Mouse (Mus musculus) heart, embryonic 12.5 days (tissue): ENCODE data around the gene Plekhg5. TPM values are rescaled to one million over a fixed set of nuclear protein-coding genes. Genes with fewer than 3 reads are reported as not detected.
A peak's percentile ranks its signal among the peaks of the same experiment; 100 is the strongest.

Experiments
- ATAC-seq: fragments of 200-750 bp; cut with Nextera tagmentation; 2 replicates; pipeline ENCODE4 v1.8.0; 2017; ENCODE audit warnings: moderate TSS enrichment, moderate library complexity; ENCODE audit not compliant: insufficient number of reproducible peaks, low FRiP score
- H3K27ac ChIP-seq: fragments of 300-500 bp; sonication (generic); 2 replicates; pipeline ENCODE4 v1.5.1; 2016; ENCODE audit warnings: mild to moderate bottlenecking, moderate library complexity; ENCODE audit not compliant: poor library complexity, severe bottlenecking
- H3K27me3 ChIP-seq: fragments of 300-500 bp; sonication (generic); replicated peaks from 2 replicates; pipeline ENCODE4 v1.6.1; 2016; ENCODE audit warnings: mild to moderate bottlenecking, moderate library complexity
- H3K36me3 ChIP-seq: fragments of 300-500 bp; sonication (generic); 2 replicates; pipeline ENCODE4 v1.6.1; 2016; ENCODE audit warnings: mild to moderate bottlenecking, moderate library complexity
- H3K4me1 ChIP-seq: fragments of 300-500 bp; sonication (generic); replicated peaks from 2 replicates; pipeline ENCODE4 v1.6.1; 2016; ENCODE audit warnings: mild to moderate bottlenecking
- H3K4me2 ChIP-seq: fragments of 300-500 bp; sonication (generic); 2 replicates; pipeline ENCODE4 v1.6.1; 2016; ENCODE audit warnings: mild to moderate bottlenecking, moderate library complexity
- H3K4me3 ChIP-seq: fragments of 300-500 bp; sonication (generic); 2 replicates; pipeline ENCODE4 v1.5.1; 2016; ENCODE audit warnings: mild to moderate bottlenecking
- H3K9ac ChIP-seq: fragments of 300-500 bp; sonication (generic); 2 replicates; pipeline ENCODE4 v1.6.1; 2016; ENCODE audit warnings: mild to moderate bottlenecking, moderate library complexity
- H3K9me3 ChIP-seq: fragments of 300-500 bp; sonication (generic); replicated peaks from 2 replicates; pipeline ENCODE4 v1.6.1; 2016; ENCODE audit warnings: mild to moderate bottlenecking, moderate library complexity
- WGBS: fragments of 180-500 bp; shearing (Covaris S2); methylation state at CpG from one replicate; pipeline ENCODE4 v1.1.7; 2016; 5-methylcytosine and 5-hydroxymethylcytosine counted together
- polyA plus RNA-seq: library from polyadenylated mRNA; unstranded; fragments of >200 nt; fragmentation: Nextera tagmentation; extraction: Ambion mirVana; gene quantifications from 2 replicates; pipeline ENCODE4 v1.2.1, GENCODE M21; 2016

Gene Plekhg5
- polyA plus RNA-seq, 1 experiment from 2014 or later, result 13.6 TPM

DNA sequence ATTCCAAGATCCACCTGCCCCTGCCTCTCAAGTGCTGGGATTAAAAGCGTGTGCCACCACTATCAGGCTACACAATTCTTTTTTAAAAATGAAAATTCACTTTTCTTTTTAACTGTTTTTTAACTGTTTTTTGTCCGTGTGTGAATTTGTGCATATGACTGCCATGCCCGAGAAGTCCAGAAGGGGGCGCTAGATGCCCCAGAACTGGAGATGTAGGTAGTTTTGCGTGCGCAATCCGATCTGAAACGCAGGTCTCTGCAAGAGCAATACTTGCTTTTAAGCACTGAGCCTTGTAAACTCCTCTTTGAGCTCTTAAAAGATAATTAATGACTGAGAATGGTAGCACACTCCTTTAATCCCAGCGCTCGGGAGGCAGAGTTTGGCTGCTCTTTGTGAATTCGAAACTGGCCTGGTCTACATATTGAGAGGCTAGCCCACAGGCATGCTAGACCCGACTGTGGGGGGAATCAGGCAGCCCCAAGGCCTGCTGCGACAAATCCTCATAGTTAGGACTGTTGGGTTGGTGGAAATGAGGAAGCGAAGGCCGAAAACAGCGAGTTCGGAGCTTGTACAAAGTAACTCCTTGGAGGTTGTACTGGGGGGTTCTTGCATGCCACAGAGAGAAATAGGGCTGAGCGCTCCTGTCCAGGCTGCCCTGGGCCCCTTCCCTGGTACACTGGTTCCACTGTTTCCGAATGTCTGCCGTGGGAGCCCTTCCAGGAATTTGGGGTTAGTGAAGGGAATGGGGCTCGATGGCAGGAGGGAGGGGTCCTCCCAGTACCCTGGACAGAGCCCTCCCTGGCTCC, 85.7 kb downstream of the Plekhg5 start:
- no peak for ATAC-seq
- no peak overlapping the region for H3K9ac ChIP-seq
- no peaks in the 10 kb centered on the region for H3K9me3 ChIP-seq
- 16% methylated on average over 21 of the region's 21 CpGs for WGBS
- H3K4me1 ChIP-seq, result peaks cover 28% of the 10 kb centered on the region
- H3K27me3 ChIP-seq, result peaks cover 82% of the 10 kb centered on the region
- H3K4me2 ChIP-seq, result peak overlapping the region; percentile 64
- no peak overlapping the region for H3K27ac ChIP-seq
- peak overlapping the region; percentile 40 for H3K4me3 ChIP-seq
- H3K36me3 ChIP-seq, result no peaks in the 10 kb centered on the region

DNA sequence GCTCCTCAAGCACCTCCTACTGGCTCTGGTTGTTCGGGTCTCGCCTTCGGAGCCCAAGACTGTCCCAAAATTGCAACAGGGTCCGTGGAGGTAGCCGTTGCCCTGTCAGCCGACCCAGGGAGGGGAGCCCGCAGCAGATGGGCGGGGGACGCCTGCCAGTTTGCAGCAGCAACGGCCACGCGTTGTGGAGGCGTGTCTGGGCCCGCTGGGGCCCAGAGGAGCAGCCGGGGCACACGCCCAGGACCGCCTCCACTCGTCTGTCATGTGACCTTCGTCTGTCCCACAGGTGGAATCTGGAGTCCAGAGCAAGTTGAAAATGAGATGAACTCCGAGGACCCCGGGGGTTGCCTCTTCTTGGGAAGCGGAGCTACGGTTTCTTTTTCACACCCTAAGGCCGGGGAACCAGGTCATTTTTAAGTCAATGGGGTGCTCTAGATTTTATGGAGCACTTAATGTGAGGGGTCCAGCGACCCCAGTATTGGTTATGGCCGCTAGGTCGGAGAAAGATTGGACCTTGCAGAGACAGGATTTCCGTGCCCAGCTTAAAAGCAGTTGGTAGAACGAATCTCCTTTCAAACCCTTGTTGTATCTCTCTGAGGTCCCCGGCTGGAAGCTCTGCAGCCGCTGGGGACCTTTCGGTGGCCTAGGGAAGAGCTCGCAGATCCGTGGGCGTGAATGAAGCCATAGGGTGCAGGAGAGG, 86.4 kb downstream of the Plekhg5 start, which contains the start of gene Hes2:
TSS of gene Hes2 (plus strand) at position 283 of the 700 bp plus-strand sequence.
- 5% methylated on average over 35 of the region's 35 CpGs for WGBS
- H3K27ac ChIP-seq, result no peak within 1 kb of the TSS
- H3K4me3 ChIP-seq, result peak within 1 kb of the TSS; percentile 40
- peaks cover 78% of the 10 kb centered on the region for H3K27me3 ChIP-seq
- no peaks in the 10 kb centered on the region for H3K36me3 ChIP-seq
- no peaks in the 10 kb centered on the region for H3K9me3 ChIP-seq
- ATAC-seq, result no peak
- H3K4me1 ChIP-seq, result peaks cover 24% of the 10 kb centered on the region
- H3K9ac ChIP-seq, result no peak within 1 kb of the TSS
- peak within 1 kb of the TSS; percentile 64 for H3K4me2 ChIP-seq

DNA sequence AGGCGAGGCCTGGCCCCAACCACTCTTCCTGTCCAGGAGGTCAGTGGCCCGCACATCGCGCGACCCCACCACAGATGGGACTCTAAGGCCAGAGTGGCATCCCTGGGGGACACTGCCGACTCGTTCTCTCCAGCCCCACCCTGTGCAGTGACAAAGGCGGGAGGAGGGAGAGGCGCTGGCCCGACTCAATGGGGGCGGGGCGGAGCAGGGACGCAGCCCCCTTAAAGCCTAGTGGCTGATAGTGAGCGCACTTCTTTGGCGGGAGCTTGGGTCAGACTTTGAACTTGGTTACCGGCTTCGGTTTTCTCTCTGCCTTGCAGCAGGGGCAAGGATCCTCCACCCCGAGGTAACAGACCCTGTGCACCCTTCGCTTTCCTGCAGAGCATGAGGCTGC, 87.0 kb downstream of the Plekhg5 start:
- Histone ChIP-seq H3K4me1 (peaks cover 21% of the 10 kb centered on the region), H3K36me3 (no peaks in the 10 kb centered on the region), H3K4me3 (peak overlapping the region; percentile 40), H3K9ac (no peak overlapping the region), H3K9me3 (no peaks in the 10 kb centered on the region), H3K27ac (no peak overlapping the region), H3K4me2 (peak overlapping the region; percentile 64), H3K27me3 (peaks cover 82% of the 10 kb centered on the region)
- no peak for ATAC-seq
- whole genome bisulfite sequencing, result 2% methylated on average over 19 of the region's 19 CpGs

DNA sequence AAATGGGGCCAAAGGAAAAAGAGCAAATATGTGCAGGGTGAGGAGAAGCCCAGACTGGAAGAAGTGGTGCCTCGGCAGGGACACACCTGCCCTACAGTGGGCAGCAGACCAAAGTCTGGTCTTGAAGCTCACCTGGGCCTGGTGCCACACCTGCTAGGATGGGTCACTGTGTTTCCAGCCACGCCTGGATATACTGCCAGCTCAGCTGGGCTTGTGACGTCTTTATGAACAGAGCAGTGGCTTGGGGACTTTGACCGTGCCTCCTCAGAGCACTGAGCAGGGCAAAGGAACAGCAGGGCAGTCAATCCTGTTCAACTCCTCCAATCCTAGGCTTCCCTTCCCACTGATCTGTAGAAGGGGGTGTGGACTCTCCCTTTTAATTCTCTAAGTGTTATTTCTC, 88.5 kb downstream of the Plekhg5 start:
- no peak overlapping the region for H3K9ac ChIP-seq
- no peak overlapping the region for H3K4me2 ChIP-seq
- WGBS, result 40% methylated on average over 4 of the region's 4 CpGs
- H3K27me3 ChIP-seq, result peaks cover 74% of the 10 kb centered on the region
- ATAC-seq, result no peak
- no peak overlapping the region for H3K4me3 ChIP-seq
- H3K9me3 ChIP-seq, result no peaks in the 10 kb centered on the region
- H3K4me1 ChIP-seq, result peaks cover 21% of the 10 kb centered on the region
- H3K27ac ChIP-seq, result no peak overlapping the region
- H3K36me3 ChIP-seq, result no peaks in the 10 kb centered on the region

DNA sequence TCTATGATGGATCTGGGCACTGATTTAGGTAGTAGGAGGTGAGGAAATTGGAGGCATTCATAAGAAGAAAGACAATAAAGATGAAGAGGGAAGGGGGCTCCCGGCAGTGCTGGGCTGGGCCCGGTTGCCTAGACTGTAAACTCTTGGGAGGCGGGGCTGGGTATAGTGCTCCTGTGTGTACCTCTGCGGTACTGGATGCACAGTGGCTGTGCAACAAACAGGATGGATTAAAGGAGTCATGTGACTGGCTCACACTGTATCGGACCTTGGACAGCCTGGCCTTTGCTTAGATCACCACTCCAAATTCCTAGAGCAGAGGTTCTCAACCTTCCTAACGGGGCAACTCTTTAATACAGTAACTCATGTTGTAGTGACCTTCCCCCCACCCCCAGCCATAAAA, 89.3 kb downstream of the Plekhg5 start:
- no peaks in the 10 kb centered on the region for H3K36me3 ChIP-seq
- no peaks in the 10 kb centered on the region for H3K9me3 ChIP-seq
- H3K4me1 ChIP-seq, result peaks cover 21% of the 10 kb centered on the region
- 70% methylated on average over 6 of the region's 6 CpGs for WGBS
- no peak overlapping the region for H3K4me2 ChIP-seq
- H3K27me3 ChIP-seq, result peaks cover 74% of the 10 kb centered on the region
- no peak overlapping the region for H3K4me3 ChIP-seq
- ATAC-seq, result no peak
- H3K27ac ChIP-seq, result no peak overlapping the region
- no peak overlapping the region for H3K9ac ChIP-seq

DNA sequence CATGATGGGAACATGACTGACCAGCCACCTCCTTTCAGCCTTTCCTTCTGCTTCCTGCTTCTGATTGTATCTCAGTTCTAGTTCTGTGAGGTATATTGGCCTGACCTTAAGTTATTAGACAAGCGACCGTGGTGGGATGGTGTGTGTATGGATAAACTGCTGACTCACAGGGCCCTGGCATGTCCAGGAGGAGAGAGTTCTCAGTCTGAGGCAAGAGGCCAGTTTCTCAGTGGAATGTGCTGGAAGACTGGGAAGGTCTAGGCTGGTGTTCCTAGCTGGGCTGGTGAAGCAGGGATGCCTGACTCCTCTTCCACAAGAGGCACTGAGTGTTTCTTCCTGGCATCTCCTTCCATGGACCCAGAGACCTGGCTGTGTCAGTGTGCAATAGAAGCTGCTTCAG, 90.5 kb downstream of the Plekhg5 start:
- Histone ChIP-seq H3K27me3 (peaks cover 64% of the 10 kb centered on the region), H3K27ac (no peak overlapping the region), H3K4me3 (no peak overlapping the region), H3K4me1 (peaks cover 21% of the 10 kb centered on the region), H3K9ac (no peak overlapping the region), H3K9me3 (no peaks in the 10 kb centered on the region), H3K36me3 (no peaks in the 10 kb centered on the region), H3K4me2 (no peak overlapping the region)
- WGBS, result 82% methylated on average over 2 of the region's 2 CpGs
- ATAC-seq, result no peak

Other genes starting within 250 kb of the Plekhg5 start
- 159 and 165 TPM in 2 replicates for gene Camta1, start 210.6 kb upstream of the Plekhg5 start, polyA plus RNA-seq
- 61.1 and 63.8 TPM in 2 replicates for gene Dnajc11, start 138.8 kb upstream of the Plekhg5 start, polyA plus RNA-seq
- gene Thap3, start 83.5 kb upstream of the Plekhg5 start, polyA plus RNA-seq, result 25.2 and 26.6 TPM in 2 replicates
- gene Phf13, start 76.2 kb upstream of the Plekhg5 start, polyA plus RNA-seq, result 26.7 and 27.0 TPM in 2 replicates
- gene Klhl21, start 63.7 kb upstream of the Plekhg5 start, polyA plus RNA-seq, result 41.0 and 41.4 TPM in 2 replicates
- 13.9 and 15.1 TPM in 2 replicates for gene Zbtb48, start 44.8 kb upstream of the Plekhg5 start, polyA plus RNA-seq
- 0.06 and 0.13 TPM in 2 replicates for gene Tas1r1, start 33.9 kb upstream of the Plekhg5 start, polyA plus RNA-seq
- gene Nol9, start 33.2 kb upstream of the Plekhg5 start, polyA plus RNA-seq, result 23.1 and 25.8 TPM in 2 replicates
- 0.86 and 1.1 TPM in 2 replicates for gene Tnfrsf25, start 43.4 kb downstream of the Plekhg5 start, polyA plus RNA-seq
- gene Espn, start 79.9 kb downstream of the Plekhg5 start, polyA plus RNA-seq, result 1.3 and 1.6 TPM in 2 replicates
- not detected in 2 replicates for gene Hes2, start 86.4 kb downstream of the Plekhg5 start, polyA plus RNA-seq
- gene Acot7, start 105.6 kb downstream of the Plekhg5 start, polyA plus RNA-seq, result 63.4 and 64.6 TPM in 2 replicates
- 11.9 and 14.0 TPM in 2 replicates for gene Gpr153, start 201.7 kb downstream of the Plekhg5 start, polyA plus RNA-seq
- gene Hes3, start 219.2 kb downstream of the Plekhg5 start, polyA plus RNA-seq, result not detected in 2 replicates
- 24.0 and 25.4 TPM in 2 replicates for gene Icmt, start 224.7 kb downstream of the Plekhg5 start, polyA plus RNA-seq
- gene Rnf207, start 246.5 kb downstream of the Plekhg5 start, polyA plus RNA-seq, result 56.5 and 62.1 TPM in 2 replicates